Mouse (Mus musculus): ENCODE data around the gene Polr3e. TPM values are rescaled to one million over a fixed set of nuclear protein-coding genes. Genes with fewer than 3 reads are reported as not detected.
A peak's percentile ranks its signal among the peaks of the same experiment; 100 is the strongest.
"Not testable (repeated sequence)": the region's sequence is repeated elsewhere in the genome, so short reads cannot be mapped to it uniquely, and the experiment has no call there.

Gene Polr3e
- 26.5 and 27.5 TPM in 2 replicates for total RNA-seq (2021)
- long read RNA-seq, full-length matches to known transcripts: 16 of 33 reads
- long read RNA-seq, partial matches to known transcripts: 2 of 33 reads
- long read RNA-seq, other reads (novel, unspliced or antisense): 15 of 33 reads

DNA sequence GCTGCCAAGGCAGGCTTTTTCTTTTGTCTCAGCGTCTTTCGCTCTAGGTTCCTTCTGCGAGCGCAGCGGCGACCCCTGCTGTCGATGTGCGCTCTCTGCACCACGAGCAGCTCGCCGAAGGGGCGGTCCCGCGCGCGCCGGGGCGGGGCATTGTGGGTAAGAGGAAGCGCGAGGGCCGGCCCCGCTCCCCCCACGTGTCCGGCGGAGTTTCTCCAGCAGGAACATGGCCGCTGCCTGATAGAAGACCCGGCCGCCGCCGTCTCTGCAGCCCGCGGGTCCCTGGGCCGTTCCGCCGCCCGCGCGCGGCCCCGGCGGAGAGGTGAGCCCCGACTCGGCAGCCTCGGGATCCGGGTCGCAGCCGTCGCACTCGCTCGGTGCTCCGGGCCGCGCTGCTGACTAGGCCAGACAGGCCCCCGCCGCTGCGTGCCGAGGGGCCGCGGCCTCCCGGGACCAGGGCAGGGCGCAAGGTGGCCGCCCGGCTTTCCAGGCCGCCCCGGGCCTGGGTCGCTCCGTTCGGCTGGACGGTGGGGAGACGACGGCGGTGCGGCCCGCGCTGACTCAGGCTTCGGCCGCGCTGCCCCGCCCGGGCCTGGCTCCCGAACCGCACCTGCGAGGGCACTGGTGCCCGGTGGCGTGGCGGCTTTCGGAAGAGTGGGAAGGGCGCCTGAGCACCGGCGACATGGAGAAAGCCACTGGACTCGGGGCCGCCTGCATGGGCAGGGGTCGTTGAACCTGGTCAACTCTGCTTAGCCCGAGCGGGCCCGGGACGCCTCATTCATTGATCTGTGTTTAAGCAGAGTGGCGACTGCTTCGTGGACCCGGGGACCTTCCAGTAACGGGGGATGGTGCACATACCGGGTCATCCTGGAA lies at the start of gene Polr3e:
Polr3e (plus strand) TSS at position 153 of the 870 bp plus-strand sequence.
- peak; percentile 99 for DNase-seq

DNA sequence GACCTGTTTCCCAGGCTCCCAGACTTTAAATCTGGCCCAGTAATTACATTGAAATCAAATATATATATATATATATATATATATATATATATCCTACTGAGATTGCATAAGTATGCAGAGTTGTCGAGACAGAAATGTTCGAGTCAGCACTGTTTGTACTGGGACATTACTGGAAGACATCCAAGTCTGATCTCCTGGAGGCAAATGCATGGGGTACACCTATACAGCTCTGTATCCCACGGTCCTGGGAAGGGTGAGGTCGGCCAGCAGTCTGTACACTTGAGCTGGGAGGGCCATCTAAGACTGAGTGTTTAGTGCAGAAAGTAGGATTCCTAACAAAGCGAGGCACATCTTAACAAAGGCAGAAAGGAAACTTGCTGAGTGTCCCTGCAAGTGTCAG lies 47.7 kb upstream of the Polr3e start:
- DNase-seq: no peak

DNA sequence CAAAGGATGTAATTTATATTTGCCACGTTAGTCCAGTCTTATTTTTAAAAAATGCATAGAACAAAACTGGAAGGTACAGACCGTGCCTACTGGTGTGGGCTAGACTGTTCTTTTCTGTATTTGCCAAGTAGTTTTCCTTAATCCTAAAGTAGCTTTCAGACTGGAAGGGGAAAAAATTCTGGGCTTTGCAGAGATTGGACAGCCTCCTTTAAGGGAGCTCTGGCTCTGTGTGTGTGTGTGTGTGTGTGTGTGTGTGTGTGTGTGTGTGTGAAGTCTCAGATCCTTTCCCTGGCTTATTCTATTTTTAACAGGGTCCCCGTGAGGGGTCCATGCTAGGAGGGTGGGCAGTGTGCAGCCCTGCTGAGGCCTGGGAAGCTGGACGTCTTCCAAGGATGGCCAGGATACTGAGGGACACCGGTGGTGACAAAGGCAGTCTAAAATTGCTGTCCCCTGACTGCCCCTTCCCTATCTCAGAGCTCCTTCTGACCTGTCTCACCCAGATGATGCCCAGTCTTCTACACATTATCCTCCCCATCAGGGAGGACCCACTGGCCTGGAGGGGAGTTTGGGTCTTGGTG lies 47.0 kb upstream of the Polr3e start:
- no peak for DNase-seq

DNA sequence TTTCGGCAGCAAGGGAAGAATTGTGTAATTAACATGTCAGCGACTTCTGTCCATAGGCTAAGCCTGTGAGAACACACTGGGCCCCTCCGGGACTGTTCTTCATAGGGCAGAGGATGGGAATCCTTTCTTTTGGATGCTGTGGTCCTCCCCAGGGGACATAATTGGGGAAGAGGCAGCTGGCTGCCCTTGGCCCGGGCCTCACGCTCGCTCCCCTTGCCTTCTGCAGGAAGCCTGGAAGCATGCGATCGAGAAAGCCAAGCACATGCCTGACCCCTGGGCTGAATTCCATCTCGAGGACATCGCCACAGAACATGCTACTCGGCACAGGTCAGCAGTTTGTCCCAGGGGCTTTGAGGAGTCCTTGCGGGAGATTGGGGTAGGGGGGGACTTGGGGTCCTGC lies 44.5 kb upstream of the Polr3e start:
- DNase-seq: no peak

DNA sequence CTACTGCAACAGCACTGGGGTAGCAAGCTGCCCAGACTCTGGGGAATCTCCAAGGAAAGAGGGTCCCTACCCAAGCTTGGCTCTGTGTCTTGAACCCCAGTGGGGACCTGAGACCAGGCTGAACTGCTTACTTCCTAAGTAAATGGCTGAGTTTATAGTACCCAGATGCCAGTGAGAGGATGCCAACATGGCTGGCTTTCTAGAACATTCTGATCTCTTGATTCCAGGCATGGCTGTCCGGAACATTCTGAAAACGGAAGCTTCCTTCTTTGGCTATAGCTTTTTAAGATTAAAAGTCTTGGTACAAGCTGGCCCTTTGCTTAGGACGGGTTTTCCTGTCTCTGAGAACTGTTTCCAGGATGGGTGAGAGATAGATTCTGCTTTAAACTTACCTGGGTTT lies 43.5 kb upstream of the Polr3e start:
- DNase-seq: no peak

DNA sequence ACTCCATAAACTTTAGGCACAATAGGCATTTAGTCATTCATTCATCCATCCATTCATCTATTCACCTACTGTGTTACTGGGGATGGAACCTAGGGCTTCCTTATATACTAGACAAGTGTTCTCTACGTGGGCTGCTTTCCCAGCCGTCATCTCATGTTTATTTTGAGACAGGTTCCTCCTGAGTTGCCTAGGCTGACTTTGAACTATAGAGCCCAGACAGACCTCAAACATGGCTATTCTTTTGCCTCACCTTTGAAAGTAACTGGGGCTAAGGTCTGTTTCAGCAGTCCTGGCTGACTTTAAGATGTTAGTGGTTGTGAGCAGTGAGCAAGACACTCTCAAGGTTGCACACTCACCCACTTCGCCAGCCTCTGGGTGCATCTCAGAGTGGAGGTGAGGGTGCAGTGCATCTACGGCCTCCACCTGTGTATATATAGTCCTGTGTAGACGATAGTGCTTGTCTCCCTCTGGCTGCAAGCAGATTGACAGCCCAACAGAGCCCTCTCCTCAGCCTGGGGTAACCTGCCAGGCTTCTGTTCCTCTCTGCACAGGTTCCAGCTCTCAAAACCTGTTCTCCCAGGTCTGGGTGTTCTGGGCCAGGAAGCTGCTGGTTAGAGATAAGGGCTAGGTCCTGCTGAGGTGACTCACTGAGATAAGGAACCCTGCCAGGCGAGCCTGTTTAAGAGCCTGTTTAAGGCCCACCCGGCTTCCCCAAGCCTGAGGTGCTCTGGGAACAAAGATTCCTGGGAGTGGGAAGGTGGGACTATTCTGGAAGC lies 42.6 kb upstream of the Polr3e start:
- no peak for DNase-seq

DNA sequence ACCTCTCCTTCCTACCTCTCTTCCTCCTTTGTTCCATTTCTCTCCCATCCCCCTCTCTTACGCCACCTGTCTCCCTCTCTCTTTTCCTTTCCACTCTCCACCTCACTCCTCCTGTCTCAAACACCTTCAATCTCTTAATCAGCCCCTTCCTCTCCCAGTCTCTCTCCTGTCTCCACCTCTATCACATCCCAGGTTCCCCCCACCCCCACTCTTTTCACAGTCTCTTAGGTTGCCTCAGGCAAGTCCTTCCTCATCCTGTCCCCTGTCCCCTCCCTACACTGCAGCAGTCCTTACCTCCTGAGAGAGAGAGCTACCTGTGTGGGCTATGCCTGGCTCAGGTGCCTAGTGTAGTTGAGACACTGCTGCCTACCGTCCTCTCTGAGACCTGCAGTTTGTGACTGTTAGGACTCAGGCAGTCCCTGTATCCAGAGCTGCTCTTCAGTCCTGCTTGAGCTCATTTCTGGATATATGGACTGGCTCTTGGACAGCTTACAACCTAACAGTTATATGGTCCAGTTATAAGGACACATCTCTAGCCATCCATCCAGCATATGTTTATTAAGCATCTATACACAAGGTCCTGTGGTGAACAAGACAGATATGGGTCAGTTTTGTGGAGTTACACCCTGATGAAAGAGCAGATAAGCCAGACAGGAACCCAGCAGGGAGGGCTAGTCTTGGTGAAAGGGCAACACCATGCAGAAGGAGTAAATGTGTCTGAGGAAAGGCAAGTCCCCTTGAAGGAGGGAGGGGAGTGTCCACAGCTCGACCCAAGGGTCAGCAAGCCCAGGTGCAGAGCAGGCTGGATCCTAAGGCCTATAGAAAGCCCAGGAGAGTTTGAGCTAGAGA lies 41.8 kb upstream of the Polr3e start:
- DNase-seq: no peak

DNA sequence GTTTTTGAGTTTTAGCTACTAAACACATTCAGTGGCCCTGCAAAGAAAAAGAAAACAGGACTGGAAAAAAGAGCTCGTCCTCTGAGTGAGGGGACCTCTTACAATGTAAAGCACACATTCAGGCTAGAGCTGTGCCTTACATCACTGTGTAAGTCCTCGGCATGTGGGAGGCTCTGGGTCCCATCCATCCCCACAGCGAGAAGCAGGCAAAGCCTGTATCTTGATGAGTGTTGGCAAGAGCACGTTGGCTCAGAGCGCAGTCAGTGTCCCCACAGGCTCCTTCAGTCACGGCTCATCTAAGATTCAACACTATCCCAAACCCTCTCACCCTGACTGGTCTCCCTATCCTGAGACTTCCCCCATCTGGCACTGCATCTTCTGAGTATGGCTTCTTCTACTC lies 39.3 kb upstream of the Polr3e start:
- no peak for DNase-seq

DNA sequence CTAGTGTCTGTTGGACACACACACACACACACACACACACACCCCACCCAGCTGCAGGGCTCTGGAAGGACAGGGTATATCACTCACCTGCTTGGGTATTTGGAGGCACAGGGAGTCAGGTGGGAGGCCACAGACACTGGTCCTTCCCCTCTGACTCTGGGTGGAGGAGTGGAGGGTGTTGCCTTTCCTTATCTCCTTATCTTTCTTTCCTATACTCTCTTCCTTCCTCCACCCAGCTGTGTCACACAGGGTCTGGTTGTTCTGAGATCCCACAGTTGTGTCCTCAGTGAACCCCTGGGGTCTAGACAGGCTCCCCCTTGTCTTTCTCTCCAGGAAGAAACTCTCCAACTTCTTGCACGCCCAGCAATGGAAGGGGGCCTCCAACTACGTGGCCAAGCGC lies 37.6 kb upstream of the Polr3e start:
- no peak for DNase-seq

DNA sequence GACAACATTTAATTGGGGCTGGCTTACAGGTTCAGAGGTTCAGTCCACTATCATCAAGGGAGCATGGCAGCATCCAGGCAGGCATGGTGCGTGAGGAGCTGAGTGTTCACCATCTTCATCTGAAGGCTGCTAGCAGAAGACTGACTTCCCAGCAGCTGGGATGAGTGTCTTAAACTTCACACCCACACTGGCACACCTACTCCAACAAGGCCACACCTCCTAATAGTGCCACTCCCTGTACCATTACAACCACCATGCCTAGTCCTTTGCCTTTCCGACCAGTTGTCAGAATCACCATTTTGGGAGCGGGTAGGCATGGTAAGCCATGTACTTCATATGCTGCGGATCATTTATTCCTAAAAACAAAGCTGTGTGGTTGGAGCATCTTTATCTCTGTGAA lies 36.8 kb upstream of the Polr3e start:
- DNase-seq: no peak

DNA sequence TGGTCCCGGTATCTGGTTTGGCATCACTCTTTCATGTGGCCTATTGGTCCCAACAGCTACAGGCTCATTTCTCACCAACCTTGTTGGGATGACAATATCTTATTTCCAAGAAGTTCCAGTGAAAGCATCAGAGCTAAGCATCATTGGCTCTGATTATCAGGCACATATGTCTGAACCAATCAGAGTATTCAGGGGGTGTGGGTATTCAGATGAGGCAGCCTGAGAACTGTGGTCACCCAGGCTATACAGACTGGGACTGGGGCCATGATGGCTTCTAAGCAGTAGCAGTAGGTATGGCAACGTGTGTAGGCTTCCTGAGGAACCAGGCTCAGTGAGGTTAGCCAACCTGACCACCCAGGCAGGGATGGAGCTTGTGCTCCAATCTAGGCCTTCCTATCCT lies 36.1 kb upstream of the Polr3e start:
- no peak for DNase-seq

DNA sequence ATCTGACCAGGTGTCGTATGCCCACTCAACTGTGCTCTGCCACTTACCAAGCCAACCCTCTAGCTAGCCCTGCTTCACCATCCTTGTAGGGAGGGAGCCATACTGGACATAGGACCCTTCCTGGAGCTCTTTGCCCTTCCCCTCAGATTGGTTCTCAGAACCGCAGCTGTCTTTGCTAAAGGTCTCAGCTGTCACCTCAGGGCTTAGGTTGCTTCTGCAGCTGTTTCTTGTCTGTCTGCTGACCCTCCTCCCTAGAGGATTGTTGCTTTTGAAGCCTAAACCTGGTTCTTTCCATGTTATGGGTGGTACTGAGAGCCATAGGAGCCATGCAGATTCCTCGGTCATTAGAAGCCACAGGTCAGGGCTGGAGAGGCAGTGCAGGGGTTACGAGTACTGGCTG lies 34.9 kb upstream of the Polr3e start:
- DNase-seq: no peak

DNA sequence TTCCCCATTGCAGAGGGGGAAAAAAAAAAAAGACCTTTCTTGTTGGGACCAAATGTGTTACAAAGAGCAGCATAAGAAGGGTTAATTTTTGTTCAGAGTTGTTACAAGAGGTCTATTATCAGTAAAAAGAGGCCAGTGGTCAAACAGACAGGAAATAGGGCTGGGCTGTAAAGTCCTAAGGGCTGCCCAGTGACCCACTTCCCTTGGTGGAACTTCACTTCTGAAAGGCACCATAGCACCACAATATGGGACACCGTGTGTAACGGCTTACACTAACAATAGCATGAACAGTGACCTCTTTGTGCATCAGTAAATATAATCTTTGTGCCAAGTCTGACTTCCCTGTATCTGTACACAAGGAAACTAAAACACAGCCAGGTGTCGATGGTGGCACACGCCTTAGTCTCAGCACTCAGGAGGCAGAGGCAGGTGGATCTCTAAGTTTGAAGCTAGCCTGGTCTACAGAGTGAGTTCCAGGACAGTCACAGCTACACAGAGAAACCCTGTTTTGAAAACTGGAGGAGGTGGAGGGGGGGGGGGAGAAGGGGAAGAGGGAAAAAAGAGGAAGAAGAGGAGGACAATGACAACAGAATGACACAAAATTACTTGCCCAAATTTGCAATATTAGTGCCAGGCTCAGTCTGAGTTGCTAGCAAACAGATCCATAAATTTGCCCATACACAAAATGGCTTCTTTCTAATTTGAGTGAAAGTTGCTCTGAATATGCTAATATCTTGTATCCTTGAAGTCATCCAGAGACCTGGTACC lies 33.8 kb upstream of the Polr3e start:
- DNase-seq: no peak

DNA sequence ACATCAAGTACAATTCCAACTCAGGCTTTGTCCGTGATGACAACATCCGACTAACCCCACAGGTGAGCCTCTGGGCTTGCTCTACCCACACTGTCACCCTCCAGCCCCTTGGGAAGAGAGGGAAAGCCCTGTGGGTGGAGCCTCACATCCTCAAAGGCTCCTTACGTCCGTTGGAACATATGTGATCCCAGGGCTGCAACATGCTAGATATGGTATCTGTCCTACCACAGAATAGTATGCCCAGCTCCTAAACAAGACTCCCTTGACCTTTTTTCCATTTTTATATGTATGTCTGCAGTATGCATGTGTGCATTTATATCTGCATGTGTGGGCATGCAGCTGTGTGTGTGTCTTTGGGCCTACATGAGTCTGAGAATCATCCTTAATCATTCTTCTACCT lies 32.8 kb upstream of the Polr3e start:
- no peak for DNase-seq

DNA sequence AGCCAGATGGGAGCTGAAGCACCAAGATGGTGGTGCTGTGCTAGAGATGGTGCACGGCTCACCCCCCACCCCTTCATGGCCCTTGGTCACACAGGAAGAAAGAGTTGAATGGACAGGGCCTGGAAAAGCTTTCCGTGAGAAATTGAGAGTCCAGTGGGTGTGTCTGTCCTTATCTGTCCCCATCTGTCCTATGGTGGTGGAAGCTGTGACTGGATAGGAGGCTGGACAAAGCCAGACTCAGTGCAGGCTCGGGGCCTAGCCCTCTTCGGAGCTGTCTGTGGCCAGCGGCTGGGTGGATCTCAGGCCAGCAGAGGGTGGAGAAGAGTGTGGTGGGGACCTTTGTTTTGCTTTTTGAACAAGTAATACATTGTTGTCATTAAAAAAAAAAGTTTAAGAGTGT lies 24.4 kb upstream of the Polr3e start:
- no peak for DNase-seq

DNA sequence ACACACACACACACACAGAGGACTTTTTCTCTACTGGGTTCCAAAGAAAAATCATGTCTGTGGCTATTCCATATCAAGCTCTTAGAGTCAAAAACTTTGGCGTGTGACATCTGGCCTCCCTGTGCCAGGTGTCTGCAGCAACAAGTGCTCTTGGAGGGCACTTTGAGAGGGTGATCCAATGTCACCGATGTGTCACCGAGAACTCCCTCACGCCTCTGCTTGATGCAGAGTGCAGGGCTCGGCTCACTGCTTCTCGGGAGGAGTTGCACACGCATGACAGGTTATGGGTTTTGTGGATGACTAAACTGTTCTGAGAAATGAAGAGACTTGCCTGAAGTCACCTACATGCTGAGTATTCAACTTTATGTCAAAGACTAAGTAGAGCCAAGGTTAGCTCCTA lies 20.5 kb upstream of the Polr3e start:
- DNase-seq: no peak

DNA sequence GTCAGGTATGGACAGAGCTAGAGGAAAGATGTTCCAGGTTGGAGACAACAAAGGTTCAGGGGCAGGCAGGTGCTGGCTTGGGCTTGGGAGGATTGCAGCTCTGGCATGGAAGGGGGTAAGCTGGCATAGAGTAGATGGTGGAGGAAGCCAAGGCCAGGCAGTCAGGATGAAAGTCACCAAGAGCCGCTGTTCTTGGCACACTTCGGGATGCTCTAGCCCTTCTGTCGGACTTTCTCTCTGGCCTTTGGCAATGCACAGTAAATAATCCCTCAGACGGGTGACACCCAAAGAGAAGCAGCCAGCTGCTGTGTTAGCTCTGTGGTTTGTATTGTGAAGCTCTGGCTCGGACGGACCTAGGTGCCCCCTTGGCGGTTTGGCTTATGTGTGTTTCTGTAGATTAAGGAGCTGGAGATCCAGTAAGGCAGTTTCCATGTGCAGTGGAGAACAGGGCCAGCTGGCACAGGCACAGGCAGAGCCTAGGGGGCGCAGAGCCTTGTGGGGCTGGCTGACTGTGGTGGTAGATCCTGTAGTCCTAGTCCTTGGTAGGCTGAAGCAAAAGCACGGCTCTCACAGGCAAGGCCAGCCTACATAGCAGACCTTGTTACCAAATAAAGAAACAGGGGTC lies 19.7 kb upstream of the Polr3e start:
- peak; percentile 18 for DNase-seq

DNA sequence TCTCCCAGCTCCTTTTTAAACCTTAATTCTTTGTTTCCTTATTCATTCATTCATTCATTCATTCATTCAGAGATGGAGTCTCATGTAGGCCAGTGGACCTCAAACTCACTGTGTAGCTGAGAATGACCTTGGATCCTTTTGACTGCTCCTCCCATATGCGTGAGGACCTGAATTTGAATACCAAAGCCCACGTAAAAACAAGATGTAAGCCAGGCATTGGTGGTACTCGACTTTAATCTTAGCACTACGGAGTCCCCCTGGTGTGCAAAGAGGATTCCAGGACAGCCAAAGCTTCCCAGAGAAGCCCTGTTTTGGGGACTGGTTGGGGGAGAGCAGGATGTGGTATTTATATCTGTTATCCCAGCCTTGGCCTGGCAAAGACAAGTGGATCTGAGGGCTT lies 17.4 kb upstream of the Polr3e start:
- DNase-seq: no peak

DNA sequence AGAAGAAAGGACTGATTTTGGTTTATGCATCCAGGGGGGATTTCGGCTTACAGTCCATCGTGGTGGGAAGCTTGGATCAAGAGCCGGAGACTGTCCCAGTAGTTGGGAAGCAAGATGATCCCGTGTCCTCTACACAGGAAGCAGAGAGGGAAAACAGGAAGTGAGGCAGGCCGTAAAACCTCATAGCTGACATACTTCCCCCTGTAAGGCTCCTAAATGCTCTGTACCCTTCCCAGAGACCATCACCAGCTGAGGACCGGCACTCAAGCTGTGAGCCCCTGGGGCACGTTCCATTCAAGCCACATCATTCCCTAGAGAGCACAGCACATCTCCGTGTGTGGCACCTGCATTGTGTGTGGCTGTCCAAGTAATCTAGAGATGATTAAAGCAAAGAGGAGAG lies 15.8 kb upstream of the Polr3e start:
- DNase-seq: no peak

DNA sequence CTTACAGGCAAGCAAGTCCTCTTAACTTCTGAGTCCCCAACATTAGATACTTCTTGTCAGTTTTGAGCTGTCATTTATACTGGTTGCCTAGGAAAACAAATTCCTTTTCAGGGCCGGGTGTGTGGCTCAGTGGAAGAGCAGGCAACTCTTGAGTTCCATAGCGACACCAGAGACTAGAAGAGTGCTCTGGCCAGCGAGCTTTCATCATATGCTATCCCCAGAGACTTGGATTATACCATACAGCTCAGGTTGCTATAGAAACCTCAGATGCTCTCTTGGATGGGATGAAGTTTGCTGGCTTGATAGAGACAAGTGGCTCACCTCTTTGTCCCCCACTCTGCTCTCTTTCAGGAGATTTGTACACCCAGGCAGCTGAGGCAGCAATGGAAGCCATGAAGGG lies 14.6 kb upstream of the Polr3e start:
- no peak for DNase-seq

DNA sequence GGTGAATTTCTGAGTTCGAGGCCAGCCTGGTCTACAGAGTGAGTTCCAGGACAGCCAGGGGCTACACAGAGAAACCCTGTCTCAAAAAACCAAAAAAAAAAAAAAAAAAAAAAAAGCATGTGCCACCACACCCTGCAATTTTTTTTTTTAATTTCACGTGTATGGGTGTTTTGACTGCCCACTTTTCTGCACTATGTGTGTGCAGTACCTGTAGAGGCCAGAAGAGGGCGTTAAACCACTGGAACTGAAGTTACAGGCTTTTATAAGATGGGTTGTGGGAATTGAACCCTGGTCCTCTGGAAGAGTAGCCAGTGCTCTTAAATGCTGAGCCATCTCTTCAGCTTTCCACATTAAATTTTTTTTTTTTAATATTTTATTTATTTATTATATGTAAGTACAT lies 7.4 kb upstream of the Polr3e start:
- not testable (repeated sequence) for DNase-seq
